Mouse (Mus musculus) inflammation-experienced regulatory T-cells, adult 6 months (primary cell): ENCODE data around the gene Lyst. TPM values are rescaled to one million over a fixed set of nuclear protein-coding genes. Genes with fewer than 3 reads are reported as not detected.
"Not testable (repeated sequence)": the region's sequence is repeated elsewhere in the genome, so short reads cannot be mapped to it uniquely, and the experiment has no call there.

Source experiments
- ATAC-seq: one replicate; pipeline ENCODE4 v1.8.0; 2017
- polyA plus RNA-seq, 3 experiments: library from polyadenylated mRNA; unstranded; fragments of 100-300 nt; shearing (Covaris generic); gene quantifications; one replicate each; pipeline ENCODE4 v1.2.1; 2017

Gene Lyst
- polyA plus RNA-seq, 3 experiments from 2014 or later: 13.9 to 18.7 (median 14.4) TPM

DNA sequence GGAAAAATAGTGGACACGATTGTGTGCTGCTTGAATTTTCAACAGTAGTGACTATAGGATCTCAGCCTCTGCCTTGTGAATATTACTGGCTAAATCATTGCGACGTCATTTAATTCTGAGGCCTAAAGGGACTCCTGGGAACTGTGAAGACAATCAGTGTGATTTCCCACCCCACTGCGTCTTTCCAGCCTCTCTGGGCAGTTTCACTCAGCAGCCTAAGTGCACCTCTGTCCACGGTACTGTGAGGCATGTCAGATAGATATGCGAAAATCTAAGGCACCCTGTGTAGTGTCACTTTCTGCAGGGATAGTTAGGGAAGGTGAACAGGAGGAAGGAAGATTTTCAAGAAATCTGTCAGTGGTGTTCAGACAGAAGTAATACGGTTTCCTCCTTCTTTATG, 193.1 kb downstream of the Lyst start:
- ATAC-seq: no peak

DNA sequence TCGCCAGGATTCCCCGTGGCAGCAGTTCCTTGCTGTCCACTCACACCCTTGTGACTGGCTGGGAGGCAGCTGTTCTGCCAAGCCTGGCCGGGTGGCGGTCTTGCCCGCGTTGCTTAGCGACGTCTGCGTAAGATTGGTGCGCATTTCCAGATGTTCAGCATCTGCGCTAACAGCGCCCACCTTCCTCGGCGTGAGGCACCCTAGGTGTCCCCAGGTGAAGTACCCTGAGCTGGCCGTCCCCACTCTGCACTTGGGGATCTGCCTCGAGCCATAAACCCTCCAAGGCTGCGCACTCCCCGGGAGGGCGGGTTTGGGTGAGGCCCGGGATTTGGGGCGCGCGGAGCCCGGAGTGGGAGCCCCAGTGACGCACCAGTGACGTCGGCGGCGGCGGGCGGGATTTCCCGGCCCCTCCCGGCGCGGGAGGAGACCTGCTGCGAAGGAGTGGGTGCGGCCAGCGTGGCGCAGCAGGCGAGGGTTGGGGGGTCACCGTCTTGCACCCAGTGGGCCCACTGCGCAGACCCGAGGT, 193.8 kb downstream of the Lyst start, which contains the start of gene Gng4:
Gene Gng4 (plus strand): TSS at position 166 of the 526 bp plus-strand sequence.
- no peak for ATAC-seq

DNA sequence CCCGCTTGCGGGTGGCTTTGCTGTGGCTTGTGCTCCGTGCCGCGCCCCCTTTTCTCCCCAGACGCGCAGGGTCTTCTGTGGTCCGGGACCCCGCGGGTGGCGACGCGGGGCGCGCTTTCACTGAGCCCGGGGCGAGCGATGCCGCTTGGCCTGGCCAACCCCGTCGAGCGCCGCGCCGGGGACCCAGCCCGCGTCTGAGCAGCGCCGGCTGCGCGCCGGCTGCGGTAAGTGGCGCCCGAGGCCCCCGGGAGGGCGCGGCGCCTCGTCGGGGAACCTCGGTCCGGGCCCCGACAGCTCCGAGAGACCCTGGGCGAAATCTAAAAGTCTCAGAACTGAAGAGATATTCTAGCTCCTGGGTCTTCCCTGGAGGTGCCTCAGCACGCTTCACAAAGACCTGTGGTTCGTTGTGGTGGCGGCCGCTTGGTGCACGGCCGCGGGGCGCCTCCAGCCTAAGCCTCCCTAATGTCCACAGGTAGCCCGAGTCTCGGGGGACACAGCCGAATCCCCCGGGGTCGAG, 194.3 kb downstream of the Lyst start:
- no peak for ATAC-seq

DNA sequence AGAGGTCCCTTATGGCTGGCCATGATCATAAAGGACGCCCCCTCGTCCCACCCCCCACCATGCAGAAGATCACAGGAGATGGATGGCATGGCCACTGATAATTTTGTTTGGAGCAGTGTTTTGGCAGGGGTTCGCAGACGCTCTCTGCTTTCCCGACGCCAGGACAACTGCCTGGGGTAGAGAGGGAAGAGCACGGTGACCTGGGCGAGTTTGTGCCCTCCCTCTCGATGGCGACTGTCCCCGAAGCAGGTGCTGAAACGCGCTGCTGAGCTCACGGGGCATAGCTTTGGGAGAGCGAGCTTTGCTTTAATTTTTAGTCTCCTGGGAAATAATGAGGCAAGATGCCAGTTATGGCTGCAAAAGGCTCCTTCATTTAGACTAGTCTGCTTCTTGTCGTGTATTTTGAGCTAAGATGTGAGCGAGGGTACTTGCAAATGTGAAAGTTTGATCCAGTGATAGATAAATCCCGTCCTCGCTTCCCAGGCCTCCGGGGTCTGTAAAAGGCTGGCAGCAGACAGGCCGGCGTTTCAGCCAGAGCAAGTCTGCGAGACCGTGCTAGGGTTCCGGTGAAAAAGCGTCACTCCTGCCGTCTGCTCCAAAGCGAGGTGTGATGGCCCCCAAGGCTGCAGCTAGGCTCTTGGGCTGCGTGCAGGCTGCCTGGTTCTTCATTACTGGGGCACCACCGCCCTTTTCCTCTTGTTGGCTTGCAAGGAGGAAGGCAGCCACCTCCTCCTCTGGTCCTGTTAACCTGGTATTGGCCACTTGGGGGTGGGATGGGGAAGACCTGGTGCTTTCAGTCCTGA, 195.0 kb downstream of the Lyst start:
- no peak for ATAC-seq

DNA sequence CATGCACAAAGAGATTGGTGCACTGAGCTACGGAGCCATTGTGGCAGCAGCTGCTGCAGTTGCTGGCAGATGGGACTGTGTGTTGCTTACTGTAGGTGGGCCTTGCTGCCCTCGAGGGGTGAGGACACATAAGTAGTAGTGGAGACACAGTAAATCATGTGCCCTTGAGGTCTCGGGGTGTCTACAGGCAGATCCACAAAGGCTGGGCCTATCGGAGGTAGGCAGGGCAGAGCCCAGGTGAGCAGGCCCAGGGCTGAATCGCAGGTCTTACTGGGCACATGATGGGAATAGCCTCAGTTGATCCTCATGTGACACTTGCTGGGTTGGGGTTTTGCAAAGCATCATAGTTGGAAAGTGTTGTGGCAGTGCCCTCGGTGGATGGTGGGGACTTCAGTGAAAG, 196.8 kb downstream of the Lyst start:
- ATAC-seq: no peak

DNA sequence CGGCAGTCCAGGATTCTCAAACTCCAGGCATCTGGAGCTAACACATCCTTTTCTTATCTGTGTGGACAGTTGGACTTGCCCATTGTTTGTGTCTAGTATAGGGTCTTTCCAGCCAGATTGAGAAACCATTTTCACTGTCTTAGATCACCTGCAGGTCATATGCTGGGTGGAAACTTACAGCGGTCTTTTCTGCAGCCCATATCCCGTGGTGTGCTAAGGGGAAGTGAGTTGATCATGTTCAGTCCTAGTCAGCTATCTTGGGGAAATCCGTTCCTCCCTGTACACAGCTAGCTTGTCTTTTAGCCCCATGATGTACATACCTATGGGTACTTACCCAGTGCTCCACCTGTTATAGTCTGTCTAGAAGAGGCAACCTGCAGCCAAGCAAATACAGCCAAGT, 197.9 kb downstream of the Lyst start:
- ATAC-seq: no peak

DNA sequence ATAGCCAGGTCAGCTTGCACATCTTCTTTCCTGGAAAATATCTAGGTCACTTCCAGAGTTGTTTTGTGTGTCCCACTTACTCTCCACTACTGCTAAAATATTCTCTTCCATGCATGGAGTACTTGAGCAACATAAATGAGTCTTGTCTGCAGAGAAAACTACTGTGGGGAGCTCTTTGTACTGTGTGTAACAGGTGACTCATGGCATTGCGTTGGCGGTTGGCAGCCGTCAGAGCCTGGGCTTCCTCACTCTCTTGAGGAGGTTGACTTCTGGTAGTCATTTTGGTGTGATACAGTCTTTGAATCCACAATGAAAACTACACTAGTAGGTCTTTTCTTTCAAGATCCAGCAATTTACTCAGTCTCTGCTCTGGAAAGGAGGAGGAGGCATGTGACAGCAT, 201.8 kb downstream of the Lyst start:
- no peak for ATAC-seq

DNA sequence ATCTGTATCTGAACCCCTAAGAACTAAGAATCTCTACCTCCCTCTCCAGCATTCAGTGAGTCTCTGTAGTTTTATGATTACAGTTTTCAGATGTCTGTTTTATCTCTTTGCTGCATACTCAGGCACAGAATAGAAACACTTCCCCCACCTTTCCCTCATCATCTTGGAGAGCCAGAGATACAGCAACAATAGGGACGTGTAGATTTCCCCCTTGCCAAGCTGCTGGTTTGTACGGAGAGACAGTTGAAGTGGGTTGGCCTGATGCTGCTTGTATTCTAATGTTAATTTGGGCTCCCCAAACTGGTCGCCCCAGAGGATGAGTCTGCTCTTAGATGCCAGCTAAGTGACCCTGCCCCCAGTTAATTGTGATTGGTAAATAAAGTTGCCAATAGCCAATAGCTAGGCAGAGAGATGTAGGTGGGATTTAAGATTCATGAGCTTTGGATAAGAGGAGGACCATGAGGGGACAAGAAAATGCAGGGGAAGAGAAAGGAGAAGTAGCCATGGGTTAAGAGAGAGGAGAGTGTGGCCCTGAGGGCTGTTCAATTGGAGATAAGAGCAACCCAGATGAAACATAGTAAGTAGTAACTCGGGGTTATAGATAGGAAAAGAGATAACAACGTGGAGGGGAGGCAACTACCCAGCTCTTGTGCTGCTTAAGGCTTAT, 205.1 kb downstream of the Lyst start:
- no peak for ATAC-seq

DNA sequence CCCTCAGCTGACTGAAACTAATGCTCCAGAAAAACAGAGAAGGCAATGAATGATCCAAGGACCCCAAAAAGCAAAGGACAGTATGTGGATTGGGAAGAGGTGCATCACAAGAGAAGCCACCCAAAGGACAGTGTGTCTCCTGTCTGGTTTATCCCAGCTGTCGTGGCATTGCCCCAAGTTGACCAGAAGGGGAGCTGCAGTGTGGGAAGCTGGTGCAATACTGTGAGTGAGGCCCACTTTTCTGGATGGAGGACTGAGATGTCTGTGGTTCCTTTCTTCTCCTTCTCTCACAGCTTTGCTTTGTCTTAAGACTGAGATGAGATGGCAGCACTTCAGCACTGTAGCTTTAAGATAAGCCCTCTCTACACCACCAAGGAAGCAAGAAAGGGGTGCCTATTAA, 205.9 kb downstream of the Lyst start:
- no peak for ATAC-seq

DNA sequence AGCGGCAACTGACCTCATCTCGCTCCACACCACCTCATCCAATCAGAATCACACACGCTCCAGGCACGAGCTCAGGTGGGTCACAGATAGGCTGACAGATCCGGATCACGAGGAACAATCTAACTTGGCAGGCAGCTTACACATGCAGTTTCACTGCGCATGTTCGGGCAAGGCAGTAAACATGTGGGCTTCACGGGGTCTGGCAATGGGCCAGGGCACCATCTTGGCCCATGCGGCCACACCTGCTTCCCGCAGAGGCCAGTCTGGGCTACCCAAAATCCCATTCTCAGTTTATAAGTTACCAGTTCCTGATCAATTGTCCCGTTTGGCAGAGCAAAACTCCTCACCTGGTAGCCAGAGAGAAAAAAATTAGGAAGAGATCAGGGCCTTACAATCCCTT, 207.6 kb downstream of the Lyst start:
- not testable (repeated sequence) for ATAC-seq

DNA sequence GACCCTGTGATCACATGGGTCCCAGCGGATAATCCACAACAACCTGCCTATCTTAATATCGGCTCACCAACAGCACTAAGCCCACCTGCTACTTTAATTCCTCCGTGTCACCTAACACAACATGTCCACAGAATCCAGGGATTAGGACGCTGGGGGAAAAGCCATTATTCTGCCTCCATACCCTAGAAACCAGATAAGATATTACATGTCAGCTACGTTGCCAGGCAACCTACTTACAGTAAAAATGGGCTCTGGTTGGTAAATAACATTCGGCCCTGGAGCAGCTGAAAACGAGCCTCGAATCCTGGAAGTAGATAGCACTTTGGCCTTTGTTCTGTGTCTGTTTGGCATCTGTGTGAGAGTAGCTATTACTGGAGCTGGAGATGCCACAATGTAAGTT, 208.6 kb downstream of the Lyst start:
- ATAC-seq: no peak

DNA sequence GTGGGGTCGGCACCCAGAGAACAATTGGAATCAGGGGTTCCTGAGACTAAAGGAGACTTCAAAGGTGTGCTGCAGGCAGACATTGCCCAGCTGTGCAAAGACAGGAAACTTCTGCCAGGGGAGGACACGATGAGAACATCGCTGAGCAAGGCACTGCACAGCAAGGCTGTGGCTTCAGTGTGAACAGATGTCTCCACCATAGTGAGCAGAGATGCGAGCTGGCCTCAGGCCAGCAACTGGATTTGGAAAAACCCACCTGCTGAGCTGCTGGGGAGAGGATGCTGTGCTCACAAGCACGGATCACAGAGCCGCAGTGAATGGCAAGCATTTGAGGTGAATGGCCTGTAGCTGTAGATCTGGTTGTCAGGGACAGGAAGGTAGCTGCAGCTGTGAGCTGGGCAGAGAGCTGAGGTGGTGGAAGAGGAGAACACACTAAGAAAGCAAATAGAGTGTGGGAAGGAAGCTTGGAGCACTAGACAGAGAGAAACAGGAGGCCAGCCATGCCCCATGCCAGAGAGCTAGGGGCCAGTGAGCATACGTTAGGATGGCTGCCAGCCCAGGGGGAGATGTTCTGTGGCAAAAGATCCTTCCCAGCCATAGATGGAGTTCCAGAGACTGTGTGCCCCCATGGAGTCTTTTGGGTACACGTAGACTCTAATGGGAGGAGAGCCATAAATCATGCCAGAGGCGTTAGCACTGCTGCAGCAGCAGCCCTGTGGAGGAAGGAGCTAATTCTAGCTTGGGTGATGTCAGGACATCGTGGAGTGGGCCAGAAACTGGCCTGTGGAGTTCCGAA, 218.3 kb downstream of the Lyst start:
- ATAC-seq: no peak

DNA sequence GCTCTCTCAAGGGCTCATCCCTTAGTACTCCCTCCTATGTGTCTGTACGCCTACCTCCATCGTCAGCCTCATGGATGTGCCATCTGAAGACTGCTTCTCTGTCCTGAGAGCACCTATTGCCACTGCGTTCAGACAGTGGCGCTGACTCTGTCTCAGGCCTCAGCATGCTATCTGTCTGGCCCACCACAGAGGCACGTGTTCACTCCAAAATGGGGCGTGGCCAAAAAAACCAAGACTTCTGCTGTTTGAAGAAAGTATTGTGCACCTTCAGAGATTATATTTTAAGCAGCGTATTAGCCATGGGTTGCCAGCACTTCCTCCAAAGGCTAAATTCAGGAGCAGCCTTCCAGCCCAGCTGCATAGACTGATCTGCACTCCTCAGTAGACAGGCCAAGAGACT, 220.7 kb downstream of the Lyst start:
- ATAC-seq: no peak

DNA sequence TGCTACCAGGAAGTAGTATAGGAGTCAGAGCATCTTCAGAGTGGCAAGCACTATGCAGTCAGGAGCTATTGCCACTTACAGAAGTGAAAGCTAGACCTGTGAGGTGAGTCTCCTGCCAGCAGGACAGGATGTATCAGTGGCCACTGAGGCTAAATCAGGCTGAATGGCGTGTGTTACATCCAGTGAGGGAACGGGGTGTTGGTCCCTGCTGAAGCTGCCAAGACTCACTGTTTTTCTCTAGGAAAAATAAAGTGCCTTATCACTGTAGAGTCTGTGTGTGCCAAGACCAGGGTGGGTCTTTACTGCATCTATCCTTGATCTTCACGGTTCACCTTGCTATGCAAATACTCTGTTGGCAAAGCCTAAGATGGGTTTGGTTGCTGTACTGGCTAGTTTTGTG, 228.5 kb downstream of the Lyst start:
- ATAC-seq: no peak

DNA sequence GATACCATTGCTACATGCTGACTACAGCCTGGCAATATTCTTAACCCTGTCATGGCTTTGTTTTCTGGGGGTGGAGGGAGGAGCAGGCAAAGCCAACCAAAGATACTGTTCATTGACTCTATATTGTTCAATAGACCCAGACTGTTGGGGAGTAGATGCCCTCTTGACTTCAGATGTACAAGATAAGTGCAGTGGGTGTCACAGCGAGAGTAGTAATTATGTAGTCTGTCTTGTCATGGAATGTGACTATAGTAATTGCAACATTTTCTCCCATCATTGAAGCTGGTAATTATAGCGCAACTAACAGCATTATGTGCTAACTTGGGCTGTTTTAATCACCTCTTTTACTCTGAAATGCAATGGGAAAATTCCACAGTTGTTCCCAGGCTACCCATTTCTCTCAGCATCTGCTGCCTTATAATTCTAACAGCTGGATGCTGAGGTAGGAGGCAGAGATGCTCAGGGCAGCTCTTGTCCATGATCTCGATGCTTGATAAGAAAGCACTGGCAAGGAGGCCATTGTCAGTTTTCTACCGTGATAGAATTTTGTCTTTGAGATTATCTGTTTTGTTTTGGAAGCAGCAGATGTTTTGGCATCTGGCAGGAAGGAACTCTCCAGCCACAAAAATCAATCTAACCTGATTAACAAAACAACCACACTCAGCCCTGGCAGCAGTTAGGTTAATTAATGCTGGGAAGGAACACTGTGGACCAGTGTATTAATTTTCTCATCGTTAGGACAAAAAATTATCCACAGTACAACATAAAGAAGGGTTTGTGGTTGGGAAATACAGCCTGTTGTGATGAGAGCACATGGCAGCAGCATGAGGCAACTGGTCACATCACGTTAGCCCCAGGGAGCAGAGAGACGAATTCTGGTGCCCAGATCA, 230.3 kb downstream of the Lyst start:
- no peak for ATAC-seq

DNA sequence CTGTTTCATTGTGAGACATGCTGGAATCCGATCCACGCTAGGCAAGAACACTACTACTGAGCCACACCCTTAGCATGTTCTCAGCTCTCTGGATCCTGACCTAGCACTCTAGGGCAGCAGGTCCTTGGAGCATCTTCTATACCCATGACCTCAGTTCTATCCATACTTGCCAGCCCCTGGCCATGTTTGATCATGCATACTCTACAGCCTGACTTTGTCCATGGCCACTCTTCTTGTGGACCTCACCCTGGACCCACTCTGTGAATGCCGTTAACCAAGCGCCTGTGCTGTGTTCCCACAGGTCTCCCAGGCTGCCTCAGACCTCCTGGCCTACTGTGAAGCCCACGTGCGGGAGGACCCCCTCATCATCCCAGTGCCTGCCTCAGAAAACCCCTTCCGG, 234.7 kb downstream of the Lyst start:
- no peak for ATAC-seq

DNA sequence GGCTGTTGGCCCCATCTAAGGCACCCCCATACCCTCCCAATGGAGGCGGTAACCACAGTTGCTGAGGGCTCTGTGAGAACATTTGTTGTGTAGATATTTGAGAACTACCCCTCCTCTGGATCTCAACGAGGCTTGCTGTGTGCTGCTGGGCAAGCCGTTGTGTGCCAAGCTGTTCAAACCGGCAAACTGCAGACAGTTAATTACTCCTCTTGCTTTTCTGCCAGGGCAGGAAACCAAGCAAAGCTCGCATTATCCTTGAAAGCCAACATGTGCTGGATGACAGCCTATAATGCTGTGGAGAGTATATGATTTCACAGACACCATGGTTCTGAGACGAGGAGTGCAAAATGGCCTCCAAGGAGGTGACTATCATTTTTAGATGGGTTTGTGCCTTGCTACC, 236.3 kb downstream of the Lyst start:
- no peak for ATAC-seq

DNA sequence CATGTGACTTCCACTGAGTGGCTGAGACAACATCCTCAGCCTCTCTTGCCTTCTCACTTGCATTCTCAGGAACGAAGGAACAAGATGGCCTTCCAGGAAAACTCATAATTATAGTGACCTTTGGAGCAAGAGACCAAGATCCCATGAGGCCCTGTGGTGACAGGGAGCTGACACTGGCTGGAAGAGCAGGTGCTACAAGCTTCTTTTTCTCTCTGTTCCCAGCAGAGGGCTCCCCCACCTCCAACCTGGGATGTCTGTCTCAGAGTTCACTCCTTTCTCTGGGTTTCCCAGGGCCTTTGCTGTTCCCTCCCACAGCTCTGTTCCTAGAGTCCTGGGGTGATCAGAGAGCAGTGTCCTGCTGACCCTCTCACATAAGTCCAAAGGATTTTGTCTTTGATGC, 237.9 kb downstream of the Lyst start:
- no peak for ATAC-seq
